Mouse (Mus musculus): ENCODE measurements around the gene Alkbh6. TPM values are rescaled to one million over a fixed set of nuclear protein-coding genes. Genes with fewer than 3 reads are reported as not detected.

Gene Alkbh6
- polyA plus RNA-seq, 1 experiment from 2014 or later, result 82.1 TPM

- H3K4me2 ChIP-seq (replicated peaks; ENCODE audit: low read depth, low read length), result no peak overlapping the region
- no peaks in the 10 kb centered on the region; the same call in 1 of the 2 replicates for H3K4me1 ChIP-seq (replicated peaks; ENCODE audit: control insufficient read depth, insufficient read depth, low read length)
- no peak overlapping the region for H3K27ac ChIP-seq (ENCODE audit: low read depth, low read length)
- ATAC-seq (ENCODE audit: low FRiP score) (no peak), DNase-seq (ENCODE audit: low spot score) (no peak)
- H3K9me3 ChIP-seq (ENCODE audit: control insufficient read depth, low read length), result no peaks in the 10 kb centered on the region
- WGBS, result 54% methylated on average over 10 of the region's 10 CpGs
- H3K36me3 ChIP-seq (ENCODE audit: control insufficient read depth, insufficient read depth, low read length), result no peaks in the 10 kb centered on the region
- H3K4me3 ChIP-seq (ENCODE audit: low read depth, low read length), result no peak overlapping the region
- no peak overlapping the region for H3K9ac ChIP-seq (ENCODE audit: low read depth, low read length)
- H3K27me3 ChIP-seq (ENCODE audit: control insufficient read depth, insufficient read depth, low read length), result peaks cover 3% of the 10 kb centered on the region; the same call in 1 of the 2 replicates
Observed at GRCm38 (mm10) chr7:30328379-30328778, 19.9 kb downstream of the Alkbh6 start.

GRCm38 (mm10) chr7:30331887-30332286 lies 23.4 kb downstream of the Alkbh6 start:
- H3K4me3 ChIP-seq (ENCODE audit: low read depth, low read length), result no peak overlapping the region
- WGBS, result 5% methylated on average over 13 of the region's 13 CpGs
- H3K27ac ChIP-seq (ENCODE audit: low read depth, low read length), result no peak overlapping the region
- no peak overlapping the region for H3K9ac ChIP-seq (ENCODE audit: low read depth, low read length)
- H3K4me2 ChIP-seq (replicated peaks; ENCODE audit: low read depth, low read length), result peak overlapping the region; percentile 35
- H3K27me3 ChIP-seq (ENCODE audit: control insufficient read depth, insufficient read depth, low read length), result peaks cover 4% of the 10 kb centered on the region
- H3K9me3 ChIP-seq (ENCODE audit: control insufficient read depth, low read length), result no peaks in the 10 kb centered on the region
- no peaks in the 10 kb centered on the region; the same call in 1 of the 2 replicates for H3K4me1 ChIP-seq (replicated peaks; ENCODE audit: control insufficient read depth, insufficient read depth, low read length)
- DNase-seq (ENCODE audit: low spot score) (peak; percentile 91), ATAC-seq (ENCODE audit: low FRiP score) (peak; percentile 95)
- H3K36me3 ChIP-seq (ENCODE audit: control insufficient read depth, insufficient read depth, low read length), result no peaks in the 10 kb centered on the region

GRCm38 (mm10) chr7:30332622-30333259 lies 24.2 kb downstream of the Alkbh6 start:
- DNase-seq (ENCODE audit: low spot score) (no peak), ATAC-seq (ENCODE audit: low FRiP score) (no peak)
- Histone ChIP-seq H3K9ac (ENCODE audit: low read depth, low read length) (no peak overlapping the region), H3K36me3 (ENCODE audit: control insufficient read depth, insufficient read depth, low read length) (no peaks in the 10 kb centered on the region), H3K4me1 (replicated peaks; ENCODE audit: control insufficient read depth, insufficient read depth, low read length) (no peaks in the 10 kb centered on the region; the same call in 1 of the 2 replicates), H3K27me3 (ENCODE audit: control insufficient read depth, insufficient read depth, low read length) (peaks cover 4% of the 10 kb centered on the region), H3K27ac (ENCODE audit: low read depth, low read length) (no peak overlapping the region), H3K4me2 (replicated peaks; ENCODE audit: low read depth, low read length) (no peak overlapping the region), H3K4me3 (ENCODE audit: low read depth, low read length) (no peak overlapping the region), H3K9me3 (ENCODE audit: control insufficient read depth, low read length) (no peaks in the 10 kb centered on the region)
- 71% methylated on average over 18 of the region's 18 CpGs for WGBS

GRCm38 (mm10) chr7:30333436-30333835 lies 24.9 kb downstream of the Alkbh6 start:
- Histone ChIP-seq H3K27me3 (ENCODE audit: control insufficient read depth, insufficient read depth, low read length) (peaks cover 4% of the 10 kb centered on the region), H3K4me3 (ENCODE audit: low read depth, low read length) (no peak overlapping the region), H3K4me2 (replicated peaks; ENCODE audit: low read depth, low read length) (no peak overlapping the region), H3K9ac (ENCODE audit: low read depth, low read length) (no peak overlapping the region), H3K9me3 (ENCODE audit: control insufficient read depth, low read length) (no peaks in the 10 kb centered on the region), H3K27ac (ENCODE audit: low read depth, low read length) (no peak overlapping the region), H3K4me1 (replicated peaks; ENCODE audit: control insufficient read depth, insufficient read depth, low read length) (no peaks in the 10 kb centered on the region; the same call in 1 of the 2 replicates), H3K36me3 (ENCODE audit: control insufficient read depth, insufficient read depth, low read length) (no peaks in the 10 kb centered on the region)
- DNase-seq (ENCODE audit: low spot score), result no peak
- no peak for ATAC-seq (ENCODE audit: low FRiP score)
- 84% methylated on average over 4 of the region's 4 CpGs for WGBS

GRCm38 (mm10) chr7:30334563-30334962 lies 26.0 kb downstream of the Alkbh6 start:
- DNase-seq (ENCODE audit: low spot score) (no peak), ATAC-seq (ENCODE audit: low FRiP score) (no peak)
- Histone ChIP-seq H3K4me2 (replicated peaks; ENCODE audit: low read depth, low read length) (no peak overlapping the region), H3K27ac (ENCODE audit: low read depth, low read length) (no peak overlapping the region), H3K36me3 (ENCODE audit: control insufficient read depth, insufficient read depth, low read length) (no peaks in the 10 kb centered on the region), H3K27me3 (ENCODE audit: control insufficient read depth, insufficient read depth, low read length) (peaks cover 4% of the 10 kb centered on the region), H3K4me1 (replicated peaks; ENCODE audit: control insufficient read depth, insufficient read depth, low read length) (no peaks in the 10 kb centered on the region; the same call in 1 of the 2 replicates), H3K9me3 (ENCODE audit: control insufficient read depth, low read length) (no peaks in the 10 kb centered on the region), H3K4me3 (ENCODE audit: low read depth, low read length) (no peak overlapping the region), H3K9ac (ENCODE audit: low read depth, low read length) (no peak overlapping the region)
- WGBS, result 57% methylated on average over 5 of the region's 5 CpGs

- H3K27ac ChIP-seq (ENCODE audit: low read depth, low read length), result no peak overlapping the region
- no peak overlapping the region for H3K4me2 ChIP-seq (replicated peaks; ENCODE audit: low read depth, low read length)
- H3K9me3 ChIP-seq (ENCODE audit: control insufficient read depth, low read length), result no peaks in the 10 kb centered on the region
- no peak overlapping the region for H3K4me3 ChIP-seq (ENCODE audit: low read depth, low read length)
- H3K9ac ChIP-seq (ENCODE audit: low read depth, low read length), result no peak overlapping the region
- DNase-seq (ENCODE audit: low spot score) (no peak), ATAC-seq (ENCODE audit: low FRiP score) (no peak)
- no peaks in the 10 kb centered on the region; the same call in 1 of the 2 replicates for H3K4me1 ChIP-seq (replicated peaks; ENCODE audit: control insufficient read depth, insufficient read depth, low read length)
- peaks cover 4% of the 10 kb centered on the region for H3K27me3 ChIP-seq (ENCODE audit: control insufficient read depth, insufficient read depth, low read length)
- no peaks in the 10 kb centered on the region for H3K36me3 ChIP-seq (ENCODE audit: control insufficient read depth, insufficient read depth, low read length)
- 81% methylated on average over 6 of the region's 6 CpGs for WGBS
Observed at GRCm38 (mm10) chr7:30335688-30336087, 27.2 kb downstream of the Alkbh6 start.

GRCm38 (mm10) chr7:30336384-30336783 lies 27.9 kb downstream of the Alkbh6 start:
- Histone ChIP-seq H3K27ac (ENCODE audit: low read depth, low read length) (no peak overlapping the region), H3K4me3 (ENCODE audit: low read depth, low read length) (no peak overlapping the region), H3K9ac (ENCODE audit: low read depth, low read length) (no peak overlapping the region), H3K4me1 (replicated peaks; ENCODE audit: control insufficient read depth, insufficient read depth, low read length) (no peaks in the 10 kb centered on the region; the same call in 1 of the 2 replicates), H3K36me3 (ENCODE audit: control insufficient read depth, insufficient read depth, low read length) (no peaks in the 10 kb centered on the region), H3K4me2 (replicated peaks; ENCODE audit: low read depth, low read length) (no peak overlapping the region), H3K9me3 (ENCODE audit: control insufficient read depth, low read length) (no peaks in the 10 kb centered on the region), H3K27me3 (ENCODE audit: control insufficient read depth, insufficient read depth, low read length) (peaks cover 4% of the 10 kb centered on the region)
- peak; percentile 48 for ATAC-seq (ENCODE audit: low FRiP score)
- WGBS, result 3% methylated on average over 9 of the region's 9 CpGs
- peak; percentile 94 for DNase-seq (ENCODE audit: low spot score)

GRCm38 (mm10) chr7:30339432-30340109 lies 31.1 kb downstream of the Alkbh6 start:
- 73% methylated on average over 5 of the region's 5 CpGs for WGBS
- H3K9me3 ChIP-seq (ENCODE audit: control insufficient read depth, low read length), result no peaks in the 10 kb centered on the region
- no peak for DNase-seq (ENCODE audit: low spot score)
- no peaks in the 10 kb centered on the region for H3K36me3 ChIP-seq (ENCODE audit: control insufficient read depth, insufficient read depth, low read length)
- H3K27me3 ChIP-seq (ENCODE audit: control insufficient read depth, insufficient read depth, low read length), result peaks cover 2% of the 10 kb centered on the region; the same call in 1 of the 2 replicates
- no peak overlapping the region for H3K4me2 ChIP-seq (replicated peaks; ENCODE audit: low read depth, low read length)
- H3K9ac ChIP-seq (ENCODE audit: low read depth, low read length), result no peak overlapping the region
- H3K4me3 ChIP-seq (ENCODE audit: low read depth, low read length), result no peak overlapping the region
- no peak overlapping the region for H3K27ac ChIP-seq (ENCODE audit: low read depth, low read length)
- no peaks in the 10 kb centered on the region for H3K4me1 ChIP-seq (replicated peaks; ENCODE audit: control insufficient read depth, insufficient read depth, low read length)
- ATAC-seq (ENCODE audit: low FRiP score), result no peak
